ENCODE assay signal across 22 mouse cellular contexts in genomic region chr10:83910649-83911370, GRCm38 (mm10).
DNase-seq lines count a peak whose midpoint lies in the region; ATAC-seq lines count a peak whose summit lies in the region.
"Had no signal": no experiment of that assay in that cellular context is flagged by ENCODE, and none has a peak within 500 bp of the region (broad histone marks: within the 10 kb centered on the region; RNA-seq: fewer than 3 reads in every experiment).

No protein-coding gene starts in this region.

- intact Hi-C loops in left cerebral cortex, postnatal 36 days (cut with DNase I), result no loop called here

- peak; percentile 69 for ATAC-seq in common myeloid progenitor, adult 5-6 weeks (replicated peaks; ENCODE audit: low read depth, poor library complexity, severe bottlenecking)
- peak; percentile 75 for ATAC-seq in megakaryocyte, adult 5-6 weeks (ENCODE audit: poor library complexity, severe bottlenecking)
- peak; percentile 20; the same call in 1 of the 2 replicates for ATAC-seq in neutrophil, adult 5-6 weeks (ENCODE audit: extremely low read depth, insufficient number of reproducible peaks, low FRiP score, poor library complexity, severe bottlenecking)
- ATAC-seq: forebrain, embryonic 14.5 days; forebrain, postnatal 0 days; hindbrain, embryonic 16.5 days; intestine, embryonic 15.5 days; Patski had no signal

- DNase-seq in A20 (ENCODE audit: low read depth, low spot score), result peak; percentile 53
- no peak for DNase-seq in cerebellum, postnatal 25 days
- DNase-seq in left cerebral cortex, postnatal 36 days (ENCODE audit: low spot score in 2 of 2), result no peak
- no peak for DNase-seq in cerebellum, postnatal 36 days
- DNase-seq: adrenal gland, postnatal 10 days; adrenal gland, postnatal 36 days; cerebellum, adult 18-20 months; cerebellum, adult 9-11 months; embryo, embryonic 11 days; forebrain, postnatal 0 days; gastrocnemius, adult 2 months; gastrocnemius, postnatal 14 days; heart, adult 18-20 months; heart, postnatal 10 days; heart, postnatal 36 days had no signal

Comparison
In these comparisons a context has a peak if more than half of its experiments do, and no peak if none do; other contexts are left out.
1. ATAC-seq: peak in every context shown above with its lines; median percentile 75 in megakaryocyte, adult 5-6 weeks; 69 in common myeloid progenitor, adult 5-6 weeks; 20 in neutrophil, adult 5-6 weeks.